Mouse (Mus musculus) ES-E14 (cell line): ENCODE data around the gene Taf11. TPM values are rescaled to one million over a fixed set of nuclear protein-coding genes. Genes with fewer than 3 reads are reported as not detected.

Experiments
- DNase-seq: peaks from one replicate; pipeline ENCODE4 v3.0.0-alpha.2; 2013; ENCODE audit warnings: low read depth, low spot score
- H3K27ac ChIP-seq: 2 replicates; pipeline ENCODE4 v1.5.1; 2012; ENCODE audit warnings: low read depth, mild to moderate bottlenecking, low read length, moderate library complexity, mixed read lengths; ENCODE audit not compliant: poor library complexity, insufficient read depth, severe bottlenecking
- H3K36me3 ChIP-seq: 2 replicates; pipeline ENCODE4 v1.6.1; 2012; ENCODE audit warnings: mild to moderate bottlenecking, low read length, moderate library complexity, mixed read lengths; ENCODE audit not compliant: control insufficient read depth, poor library complexity, insufficient read depth, severe bottlenecking
- H3K4me1 ChIP-seq, 2 experiments: fragments of 150-350 bp in 1 of 2; sonication (generic) in 1 of 2; 2 replicates each; pipeline ENCODE4 v1.6.1; 2012; ENCODE audit warnings: low read length in 2 of 2, mild to moderate bottlenecking in 1 of 2, mixed read lengths in 1 of 2; ENCODE audit not compliant: control insufficient read depth in 2 of 2, insufficient read depth in 2 of 2, poor library complexity in 1 of 2
- H3K4me3 ChIP-seq, 2 experiments: fragments of 150-350 bp in 1 of 2; sonication (generic) in 1 of 2; 2 replicates each; pipeline ENCODE4 v1.5.1; 2012; ENCODE audit warnings: low read length in 2 of 2, low read depth in 1 of 2, mild to moderate bottlenecking in 1 of 2, mixed read lengths in 1 of 2; ENCODE audit not compliant: insufficient read depth in 1 of 2, poor library complexity in 1 of 2, severe bottlenecking in 1 of 2
- H3K9ac ChIP-seq: 2 replicates; pipeline ENCODE4 v1.6.1; 2012; ENCODE audit warnings: low read depth, mild to moderate bottlenecking, low read length, mixed read lengths; ENCODE audit not compliant: poor library complexity, insufficient read depth, severe bottlenecking
- H3K9me3 ChIP-seq: fragments of 150-350 bp; sonication (generic); 2 replicates; pipeline ENCODE4 v1.6.1; 2012; ENCODE audit warnings: low read depth, mild to moderate bottlenecking, low read length; ENCODE audit not compliant: control insufficient read depth, insufficient read depth
- CHD2 ChIP-seq: IDR thresholded peaks from 2 replicates; pipeline ENCODE4 v1.6.1; 2014; ENCODE audit warnings: mild to moderate bottlenecking, low read depth, low read length, inconsistent platforms
- HCFC1 ChIP-seq: IDR thresholded peaks from 2 replicates; pipeline ENCODE4 v1.6.1; 2012; ENCODE audit warnings: low read length, inconsistent platforms, borderline replicate concordance; ENCODE audit not compliant: insufficient read depth
- MAFK ChIP-seq: IDR thresholded peaks from 2 replicates; pipeline ENCODE4 v1.6.1; 2014; ENCODE audit warnings: mild to moderate bottlenecking, low read depth, low read length, inconsistent platforms; ENCODE audit not compliant: insufficient read depth
- ZC3H11A ChIP-seq: IDR thresholded peaks from 2 replicates; pipeline ENCODE4 v1.6.1; 2012; ENCODE audit warnings: low read depth, mild to moderate bottlenecking, inconsistent platforms, low read length, borderline replicate concordance
- ZNF384 ChIP-seq: IDR thresholded peaks from 2 replicates; pipeline ENCODE4 v1.6.1; 2012; ENCODE audit warnings: low read depth, low read length, inconsistent platforms
- in situ Hi-C, 2 experiments: fragments of 600-800 bp; cut with MboI; formaldehyde crosslinking; loops; one replicate each; pipeline ENCODE4 v1.15.1; 2025; ENCODE audit warnings: low sequenced_read_pairs in 2 of 2, inconsistent platforms in 1 of 2; ENCODE audit not compliant: unreplicated experiment in 2 of 2
- total RNA-seq: library from RNA; depleted of rRNA; stranded (reverse); fragments of 300-350 nt; gene quantifications from 2 replicates; pipeline ENCODE4 v1.2.3, GENCODE M21; 2012

Gene Taf11
- total RNA-seq, 1 experiment = 35.8 TPM

- H3K36me3 ChIP-seq = no peaks in the 10 kb centered on the region
- no peak overlapping the region for H3K9ac ChIP-seq
- no peak for DNase-seq
- TF ChIP-seq ZC3H11A (no peak), HCFC1 (no peak), ZNF384 (no peak), MAFK (no peak), CHD2 (no peak)
- in situ Hi-C loops = no loop called here
- H3K4me1 ChIP-seq = peaks cover 8 to 37% of the 10 kb centered on the region in 2 experiments
- H3K9me3 ChIP-seq = no peaks in the 10 kb centered on the region
- no peak overlapping the region for H3K27ac ChIP-seq
- H3K4me3 ChIP-seq = no peak overlapping the region
Measured at GRCm38 (mm10) chr17:27941698-27942097, 32.1 kb upstream of the Taf11 start.

- peaks cover 9 to 38% of the 10 kb centered on the region in 2 experiments for H3K4me1 ChIP-seq
- TF ChIP-seq CHD2 (no peak), HCFC1 (no peak), ZNF384 (no peak), ZC3H11A (no peak), MAFK (no peak)
- H3K9ac ChIP-seq = no peak overlapping the region
- peak overlapping the region; percentile 24; the same call in 1 of the 2 replicates for H3K27ac ChIP-seq
- no peaks in the 10 kb centered on the region for H3K36me3 ChIP-seq
- no peaks in the 10 kb centered on the region for H3K9me3 ChIP-seq
- H3K4me3 ChIP-seq = no peak overlapping the region
- no peak for DNase-seq
- in situ Hi-C loops = no loop called here
Measured at GRCm38 (mm10) chr17:27941178-27941577, 31.5 kb upstream of the Taf11 start.

GRCm38 (mm10) chr17:27940352-27940751, 30.7 kb upstream of the Taf11 start:
- Histone ChIP-seq H3K4me1 (peaks cover 9 to 41% of the 10 kb centered on the region in 2 experiments), H3K36me3 (no peaks in the 10 kb centered on the region), H3K4me3 (no peak overlapping the region), H3K9me3 (no peaks in the 10 kb centered on the region), H3K27ac (peak overlapping the region; percentile 63; the same call in 1 of the 2 replicates), H3K9ac (no peak overlapping the region)
- TF ChIP-seq CHD2 = no peak
- no peak for TF ChIP-seq HCFC1
- no peak for TF ChIP-seq MAFK
- TF ChIP-seq ZNF384 = no peak
- no peak for TF ChIP-seq ZC3H11A
- peak; percentile 52 for DNase-seq
- in situ Hi-C loops = no loop called here

GRCm38 (mm10) chr17:27939028-27939427, 29.4 kb upstream of the Taf11 start:
- H3K4me1 ChIP-seq = peaks cover 9 to 42% of the 10 kb centered on the region in 2 experiments
- DNase-seq = no peak
- H3K9ac ChIP-seq = no peak overlapping the region
- H3K36me3 ChIP-seq = no peaks in the 10 kb centered on the region
- no peak overlapping the region for H3K4me3 ChIP-seq
- H3K27ac ChIP-seq = no peak overlapping the region
- no peaks in the 10 kb centered on the region for H3K9me3 ChIP-seq
- TF ChIP-seq CHD2 (no peak), ZC3H11A (no peak), MAFK (no peak), ZNF384 (no peak), HCFC1 (no peak)
- in situ Hi-C loops = no loop called here
